Mouse (Mus musculus) hindbrain, embryonic 14.5 days (tissue): ENCODE data around the gene Tmem18. TPM values are rescaled to one million over a fixed set of nuclear protein-coding genes. Genes with fewer than 3 reads are reported as not detected.

Experiments
- ATAC-seq: fragments of 200-750 bp; cut with Nextera tagmentation; 2 replicates; pipeline ENCODE4 v1.8.0; 2017; ENCODE audit warnings: moderate number of reproducible peaks, mild to moderate bottlenecking, moderate TSS enrichment, moderate library complexity; ENCODE audit not compliant: low FRiP score
- DNase-seq: peaks from one replicate; pipeline ENCODE4 v3.0.0-alpha.2; 2015; ENCODE audit warnings: low spot score
- H3K27ac ChIP-seq: fragments of 300-500 bp; sonication (generic); 2 replicates; pipeline ENCODE4 v1.5.1; 2014; ENCODE audit warnings: mild to moderate bottlenecking, moderate library complexity
- H3K27me3 ChIP-seq: fragments of 300-500 bp; sonication (generic); 2 replicates; pipeline ENCODE4 v1.6.1; 2014; ENCODE audit warnings: mild to moderate bottlenecking, low read length, mixed read lengths; ENCODE audit not compliant: control insufficient read depth, insufficient read depth
- H3K36me3 ChIP-seq: fragments of 300-500 bp; sonication (generic); replicated peaks from 2 replicates; pipeline ENCODE4 v1.6.1; 2014; ENCODE audit not compliant: control insufficient read depth, insufficient read depth
- H3K4me1 ChIP-seq: fragments of 300-500 bp; sonication (generic); replicated peaks from 2 replicates; pipeline ENCODE4 v1.6.1; 2014; ENCODE audit warnings: antibody characterized with exemption, low read length, mixed read lengths; ENCODE audit not compliant: control insufficient read depth, insufficient read depth
- H3K4me2 ChIP-seq: fragments of 300-500 bp; sonication (generic); replicated peaks from 2 replicates; pipeline ENCODE4 v1.6.1; 2014; ENCODE audit warnings: mild to moderate bottlenecking, moderate library complexity
- H3K4me3 ChIP-seq: fragments of 300-500 bp; sonication (generic); replicated peaks from 2 replicates; pipeline ENCODE4 v1.5.1; 2014; ENCODE audit warnings: mild to moderate bottlenecking, low read length
- H3K9ac ChIP-seq: fragments of 300-500 bp; sonication (generic); 2 replicates; pipeline ENCODE4 v1.6.1; 2014
- H3K9me3 ChIP-seq: fragments of 300-500 bp; sonication (generic); 2 replicates; pipeline ENCODE4 v1.6.1; 2016; ENCODE audit warnings: low read length; ENCODE audit not compliant: control insufficient read depth
- WGBS: fragments of 180-500 bp; shearing (Covaris S2); extraction: QIAGEN DNeasy Blood & Tissue Kit; methylation state at CpG from one replicate; pipeline ENCODE4 v1.1.7; 2014; 5-methylcytosine and 5-hydroxymethylcytosine counted together
- polyA plus RNA-seq: library from polyadenylated mRNA; unstranded; fragments of >200 nt; fragmentation: Nextera tagmentation; extraction: Ambion mirVana; gene quantifications from 2 replicates; pipeline ENCODE4 v1.2.1, GENCODE M21; 2014

The Tmem18 gene
- 32.9 and 38.5 TPM in 2 replicates for polyA plus RNA-seq

- Histone ChIP-seq H3K36me3 (peaks cover 19% of the 10 kb centered on the region), H3K27ac (peak within 1 kb of the TSS; percentile 91), H3K27me3 (no peaks in the 10 kb centered on the region), H3K9me3 (no peaks in the 10 kb centered on the region), H3K9ac (peak within 1 kb of the TSS; percentile 78), H3K4me1 (peaks cover 7% of the 10 kb centered on the region; the same call in 1 of the 2 replicates), H3K4me2 (peak within 1 kb of the TSS; percentile 91), H3K4me3 (peak within 1 kb of the TSS; percentile 77)
- DNase-seq (peak; percentile 88), ATAC-seq (peak; percentile 95)
- WGBS, result 2% methylated on average over 35 of the region's 35 CpGs
These were observed at the start of gene Tmem18 for GRCm38 (mm10) chr12:30584356-30584740. Gene Tmem18 (plus strand): TSS chr12:30584426.

DNA sequence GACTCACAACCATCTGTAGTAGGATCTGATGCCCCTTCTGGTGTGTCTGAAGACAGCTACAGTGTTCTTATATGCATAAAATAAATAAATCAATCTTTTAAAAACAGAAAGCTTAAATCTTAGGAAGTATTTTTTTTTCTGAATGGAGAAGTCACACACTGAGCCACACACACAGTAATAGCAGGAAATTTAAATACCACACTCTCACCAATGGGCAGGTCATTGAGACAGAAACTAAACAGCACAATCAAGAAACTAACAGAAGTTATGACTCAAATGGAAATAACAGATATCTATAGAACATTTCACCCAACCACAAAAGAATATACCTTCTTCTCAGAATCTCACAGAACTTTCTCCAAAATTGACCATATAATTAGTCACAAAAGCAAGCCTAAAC lies 26.9 kb upstream of the Tmem18 start:
- DNase-seq, result no peak
- Histone ChIP-seq H3K4me3 (no peak overlapping the region), H3K4me1 (no peaks in the 10 kb centered on the region), H3K4me2 (no peak overlapping the region), H3K9ac (no peak overlapping the region), H3K27ac (no peak overlapping the region), H3K27me3 (no peaks in the 10 kb centered on the region), H3K36me3 (no peaks in the 10 kb centered on the region), H3K9me3 (no peaks in the 10 kb centered on the region)
- ATAC-seq, result no peak

DNA sequence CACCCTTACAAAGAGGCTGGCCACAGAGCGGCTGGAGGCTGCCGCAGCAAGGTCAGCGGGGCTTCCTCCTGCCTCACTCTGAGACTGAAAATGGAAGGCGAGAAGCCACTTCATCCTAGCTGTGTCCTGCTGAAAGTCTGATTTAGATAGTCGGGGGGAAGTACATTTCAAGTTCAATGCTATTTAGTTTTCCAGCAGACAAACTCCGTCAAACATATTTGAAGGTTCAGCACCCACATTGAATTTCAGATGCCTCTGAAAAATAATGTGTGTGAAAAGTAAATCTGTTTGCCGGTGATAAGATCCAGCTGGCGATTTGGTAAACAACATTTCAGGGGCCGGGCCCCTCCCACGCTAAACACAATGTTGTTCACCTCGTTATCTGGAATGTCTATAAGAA lies 22.8 kb upstream of the Tmem18 start:
- Histone ChIP-seq H3K27me3 (no peaks in the 10 kb centered on the region), H3K36me3 (no peaks in the 10 kb centered on the region), H3K4me2 (no peak overlapping the region), H3K9me3 (no peaks in the 10 kb centered on the region), H3K27ac (no peak overlapping the region), H3K9ac (no peak overlapping the region), H3K4me1 (no peaks in the 10 kb centered on the region), H3K4me3 (no peak overlapping the region)
- ATAC-seq (no peak), DNase-seq (no peak)
- WGBS, result 21% methylated on average over 11 of the region's 11 CpGs

- H3K27me3 ChIP-seq, result no peaks in the 10 kb centered on the region
- no peaks in the 10 kb centered on the region for H3K36me3 ChIP-seq
- DNase-seq (no peak), ATAC-seq (no peak)
- no peak overlapping the region for H3K27ac ChIP-seq
- H3K4me1 ChIP-seq, result no peaks in the 10 kb centered on the region
- H3K9ac ChIP-seq, result no peak overlapping the region
- no peaks in the 10 kb centered on the region for H3K9me3 ChIP-seq
- H3K4me2 ChIP-seq, result no peak overlapping the region
- WGBS, result 88% methylated on average over 4 of the region's 4 CpGs
- H3K4me3 ChIP-seq, result no peak overlapping the region
These were observed 12.2 kb upstream of the Tmem18 start for GRCm38 (mm10) chr12:30572075-30572474.

- no peak overlapping the region for H3K27ac ChIP-seq
- DNase-seq, result no peak
- WGBS, result 89% methylated on average over 3 of the region's 3 CpGs
- no peaks in the 10 kb centered on the region for H3K36me3 ChIP-seq
- H3K4me2 ChIP-seq, result no peak overlapping the region
- H3K9me3 ChIP-seq, result no peaks in the 10 kb centered on the region
- no peak for ATAC-seq
- H3K27me3 ChIP-seq, result no peaks in the 10 kb centered on the region
- no peaks in the 10 kb centered on the region for H3K4me1 ChIP-seq
- H3K9ac ChIP-seq, result no peak overlapping the region
- no peak overlapping the region for H3K4me3 ChIP-seq
These were observed 8.3 kb upstream of the Tmem18 start for GRCm38 (mm10) chr12:30575952-30576351.

GRCm38 (mm10) chr12:30578019-30578418 lies 6.2 kb upstream of the Tmem18 start:
- WGBS, result 18% methylated on average over 5 of the region's 5 CpGs
- peak; percentile 73; the same call in 1 of the 2 replicates for ATAC-seq
- no peak overlapping the region for H3K27ac ChIP-seq
- no peak overlapping the region for H3K4me3 ChIP-seq
- H3K9ac ChIP-seq, result no peak overlapping the region
- no peaks in the 10 kb centered on the region for H3K9me3 ChIP-seq
- H3K27me3 ChIP-seq, result no peaks in the 10 kb centered on the region
- H3K36me3 ChIP-seq, result no peaks in the 10 kb centered on the region
- DNase-seq, result peak; percentile 89
- H3K4me1 ChIP-seq, result no peaks in the 10 kb centered on the region
- no peak overlapping the region for H3K4me2 ChIP-seq

DNA sequence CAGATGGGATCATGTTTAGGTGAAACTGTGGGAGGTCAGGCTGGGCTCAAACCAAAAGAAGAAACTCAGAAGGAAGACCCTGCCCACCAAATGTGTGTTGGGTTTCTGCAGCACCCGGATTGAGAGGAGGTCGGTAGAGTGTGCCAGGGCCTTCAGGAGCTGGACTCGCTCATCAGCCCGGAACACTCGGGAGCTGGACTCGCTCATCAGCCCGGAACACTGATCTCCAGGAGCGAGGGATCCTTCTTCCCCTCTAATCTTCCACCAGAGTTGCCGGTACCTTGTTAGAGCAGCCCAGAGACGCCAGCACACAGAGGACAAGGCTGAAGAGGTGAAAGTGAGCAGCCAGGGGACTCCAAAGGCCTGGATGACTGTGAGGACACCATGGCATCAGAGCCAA lies 2.9 kb upstream of the Tmem18 start:
- WGBS, result 87% methylated on average over 10 of the region's 10 CpGs
- ATAC-seq (no peak), DNase-seq (no peak)
- no peak overlapping the region for H3K4me3 ChIP-seq
- H3K27ac ChIP-seq, result no peak overlapping the region
- no peaks in the 10 kb centered on the region for H3K36me3 ChIP-seq
- no peak overlapping the region for H3K4me2 ChIP-seq
- H3K9ac ChIP-seq, result no peak overlapping the region
- no peaks in the 10 kb centered on the region for H3K9me3 ChIP-seq
- peaks cover 7% of the 10 kb centered on the region; the same call in 1 of the 2 replicates for H3K4me1 ChIP-seq
- H3K27me3 ChIP-seq, result no peaks in the 10 kb centered on the region

GRCm38 (mm10) chr12:30583586-30584355 lies 455 bp upstream of the Tmem18 start:
- H3K4me3 ChIP-seq, result peak overlapping the region; percentile 77
- DNase-seq (no peak), ATAC-seq (peak; percentile 47)
- H3K27ac ChIP-seq, result peak overlapping the region; percentile 91; the same call in 1 of the 2 replicates
- peaks cover 7% of the 10 kb centered on the region; the same call in 1 of the 2 replicates for H3K4me1 ChIP-seq
- 13% methylated on average over 12 of the region's 12 CpGs for WGBS
- H3K9me3 ChIP-seq, result no peaks in the 10 kb centered on the region
- no peaks in the 10 kb centered on the region for H3K27me3 ChIP-seq
- H3K9ac ChIP-seq, result peak overlapping the region; percentile 78
- H3K36me3 ChIP-seq, result peaks cover 14% of the 10 kb centered on the region
- H3K4me2 ChIP-seq, result peak overlapping the region; percentile 91

DNA sequence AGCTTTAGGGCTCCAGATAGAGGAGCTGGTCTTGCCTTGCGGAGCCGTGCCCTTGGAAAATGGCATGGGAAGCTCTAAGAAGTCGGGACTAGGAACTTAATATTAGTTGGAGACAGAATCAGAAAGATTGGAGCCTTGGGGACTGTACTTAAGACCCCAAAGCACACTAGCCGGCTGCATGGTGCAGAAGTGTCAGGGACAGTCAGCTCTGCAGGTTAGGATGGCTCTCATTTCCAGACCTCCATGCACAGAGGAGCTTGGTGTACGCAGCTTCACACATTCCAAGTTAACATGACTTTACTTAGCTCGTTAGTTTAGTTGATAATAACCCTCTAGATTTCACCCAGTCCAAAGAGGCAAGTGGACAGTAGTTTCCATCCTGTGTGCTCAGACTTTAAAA lies 637 bp downstream of the Tmem18 start:
- DNase-seq (peak; percentile 26), ATAC-seq (no peak; the same call in 1 of the 2 replicates)
- no peaks in the 10 kb centered on the region for H3K9me3 ChIP-seq
- H3K9ac ChIP-seq, result peak overlapping the region; percentile 78
- H3K27ac ChIP-seq, result peak overlapping the region; percentile 91; the same call in 1 of the 2 replicates
- H3K36me3 ChIP-seq, result peaks cover 21% of the 10 kb centered on the region
- peak overlapping the region; percentile 91 for H3K4me2 ChIP-seq
- H3K4me3 ChIP-seq, result peak overlapping the region; percentile 77
- H3K27me3 ChIP-seq, result no peaks in the 10 kb centered on the region
- 13% methylated on average over 6 of the region's 6 CpGs for WGBS
- peaks cover 7% of the 10 kb centered on the region; the same call in 1 of the 2 replicates for H3K4me1 ChIP-seq
